Mouse (Mus musculus): Measurements from ENCODE around the gene Gm49354. TPM values are rescaled to one million over a fixed set of nuclear protein-coding genes. Genes with fewer than 3 reads are reported as not detected.
"Not testable (repeated sequence)": the region's sequence is repeated elsewhere in the genome, so short reads cannot be mapped to it uniquely, and the experiment has no call there.

The Gm49354 gene
- polyA plus RNA-seq, 1 experiment from 2014 or later: not detected

GRCm38 (mm10) chr13:59746164-59746563 lies 35.9 kb downstream of the Gm49354 start:
- Histone ChIP-seq H3K27me3 (ENCODE audit: control insufficient read depth, insufficient read depth, low read depth, low read length) (no peaks in the 10 kb centered on the region), H3K4me2 (ENCODE audit: low read depth, low read length) (no peak overlapping the region), H3K9ac (ENCODE audit: low read length) (no peak overlapping the region), H3K4me3 (ENCODE audit: low read length) (no peak overlapping the region), H3K27ac (ENCODE audit: low read length) (no peak overlapping the region), H3K4me1 (replicated peaks; ENCODE audit: control insufficient read depth, insufficient read depth, low read length) (no peaks in the 10 kb centered on the region), H3K36me3 (ENCODE audit: control insufficient read depth, insufficient read depth, low read length) (no peaks in the 10 kb centered on the region), H3K9me3 (ENCODE audit: control insufficient read depth, low read length) (no peaks in the 10 kb centered on the region)
- 0 out of 2 replicates have a peak, but pooled peaks have one; percentile 47 for ATAC-seq (ENCODE audit: low read depth)
- WGBS: 61% methylated on average over 5 of the region's 6 CpGs

GRCm38 (mm10) chr13:59745462-59745861 lies 36.6 kb downstream of the Gm49354 start:
- no peak for ATAC-seq (ENCODE audit: low read depth)
- H3K4me1 ChIP-seq (replicated peaks; ENCODE audit: control insufficient read depth, insufficient read depth, low read length): no peaks in the 10 kb centered on the region
- no peak overlapping the region for H3K27ac ChIP-seq (ENCODE audit: low read length)
- H3K9me3 ChIP-seq (ENCODE audit: control insufficient read depth, low read length): no peaks in the 10 kb centered on the region
- H3K36me3 ChIP-seq (ENCODE audit: control insufficient read depth, insufficient read depth, low read length): no peaks in the 10 kb centered on the region
- no peak overlapping the region for H3K9ac ChIP-seq (ENCODE audit: low read length)
- WGBS: 68% methylated on average over 6 of the region's 6 CpGs
- H3K27me3 ChIP-seq (ENCODE audit: control insufficient read depth, insufficient read depth, low read depth, low read length): no peaks in the 10 kb centered on the region
- H3K4me3 ChIP-seq (ENCODE audit: low read length): no peak overlapping the region
- H3K4me2 ChIP-seq (ENCODE audit: low read depth, low read length): no peak overlapping the region

GRCm38 (mm10) chr13:59741697-59742096 lies 40.3 kb downstream of the Gm49354 start:
- no peak for ATAC-seq (ENCODE audit: low read depth)
- Histone ChIP-seq H3K4me2 (ENCODE audit: low read depth, low read length) (no peak overlapping the region), H3K4me3 (ENCODE audit: low read length) (no peak overlapping the region), H3K27ac (ENCODE audit: low read length) (no peak overlapping the region), H3K9me3 (ENCODE audit: control insufficient read depth, low read length) (no peaks in the 10 kb centered on the region), H3K36me3 (ENCODE audit: control insufficient read depth, insufficient read depth, low read length) (no peaks in the 10 kb centered on the region), H3K9ac (ENCODE audit: low read length) (no peak overlapping the region), H3K4me1 (replicated peaks; ENCODE audit: control insufficient read depth, insufficient read depth, low read length) (no peaks in the 10 kb centered on the region), H3K27me3 (ENCODE audit: control insufficient read depth, insufficient read depth, low read depth, low read length) (no peaks in the 10 kb centered on the region)
- 66% methylated on average over 10 of the region's 10 CpGs for WGBS

GRCm38 (mm10) chr13:59741096-59741495 lies 40.9 kb downstream of the Gm49354 start:
- no peaks in the 10 kb centered on the region for H3K36me3 ChIP-seq (ENCODE audit: control insufficient read depth, insufficient read depth, low read length)
- H3K9me3 ChIP-seq (ENCODE audit: control insufficient read depth, low read length): no peaks in the 10 kb centered on the region
- H3K4me3 ChIP-seq (ENCODE audit: low read length): no peak overlapping the region
- H3K4me1 ChIP-seq (replicated peaks; ENCODE audit: control insufficient read depth, insufficient read depth, low read length): no peaks in the 10 kb centered on the region
- no peak overlapping the region for H3K27ac ChIP-seq (ENCODE audit: low read length)
- ATAC-seq (ENCODE audit: low read depth): no peak
- H3K9ac ChIP-seq (ENCODE audit: low read length): no peak overlapping the region
- H3K4me2 ChIP-seq (ENCODE audit: low read depth, low read length): no peak overlapping the region
- 69% methylated on average over 11 of the region's 11 CpGs for WGBS
- H3K27me3 ChIP-seq (ENCODE audit: control insufficient read depth, insufficient read depth, low read depth, low read length): no peaks in the 10 kb centered on the region

- no peak for ATAC-seq (ENCODE audit: low read depth)
- 83% methylated on average over 4 of the region's 4 CpGs for WGBS
- no peaks in the 10 kb centered on the region for H3K4me1 ChIP-seq (replicated peaks; ENCODE audit: control insufficient read depth, insufficient read depth, low read length)
- no peak overlapping the region for H3K4me2 ChIP-seq (ENCODE audit: low read depth, low read length)
- no peaks in the 10 kb centered on the region for H3K36me3 ChIP-seq (ENCODE audit: control insufficient read depth, insufficient read depth, low read length)
- H3K27me3 ChIP-seq (ENCODE audit: control insufficient read depth, insufficient read depth, low read depth, low read length): no peaks in the 10 kb centered on the region
- H3K4me3 ChIP-seq (ENCODE audit: low read length): no peak overlapping the region
- no peak overlapping the region for H3K9ac ChIP-seq (ENCODE audit: low read length)
- H3K27ac ChIP-seq (ENCODE audit: low read length): no peak overlapping the region
- H3K9me3 ChIP-seq (ENCODE audit: control insufficient read depth, low read length): no peaks in the 10 kb centered on the region
Measured at GRCm38 (mm10) chr13:59739397-59739796, 42.6 kb downstream of the Gm49354 start.

GRCm38 (mm10) chr13:59738455-59738854 lies 43.6 kb downstream of the Gm49354 start:
- no peak overlapping the region for H3K4me2 ChIP-seq (ENCODE audit: low read depth, low read length)
- no peaks in the 10 kb centered on the region for H3K4me1 ChIP-seq (replicated peaks; ENCODE audit: control insufficient read depth, insufficient read depth, low read length)
- no peak overlapping the region for H3K27ac ChIP-seq (ENCODE audit: low read length)
- no peaks in the 10 kb centered on the region for H3K27me3 ChIP-seq (ENCODE audit: control insufficient read depth, insufficient read depth, low read depth, low read length)
- no peak overlapping the region for H3K4me3 ChIP-seq (ENCODE audit: low read length)
- WGBS: 77% methylated on average over 2 of the region's 2 CpGs
- no peak for ATAC-seq (ENCODE audit: low read depth)
- no peaks in the 10 kb centered on the region for H3K9me3 ChIP-seq (ENCODE audit: control insufficient read depth, low read length)
- H3K36me3 ChIP-seq (ENCODE audit: control insufficient read depth, insufficient read depth, low read length): no peaks in the 10 kb centered on the region
- H3K9ac ChIP-seq (ENCODE audit: low read length): no peak overlapping the region

GRCm38 (mm10) chr13:59735190-59735589 lies 46.9 kb downstream of the Gm49354 start:
- Histone ChIP-seq H3K4me3 (ENCODE audit: low read length) (no peak overlapping the region), H3K9me3 (ENCODE audit: control insufficient read depth, low read length) (no peaks in the 10 kb centered on the region), H3K4me2 (ENCODE audit: low read depth, low read length) (no peak overlapping the region), H3K27ac (ENCODE audit: low read length) (no peak overlapping the region), H3K9ac (ENCODE audit: low read length) (no peak overlapping the region), H3K4me1 (replicated peaks; ENCODE audit: control insufficient read depth, insufficient read depth, low read length) (no peaks in the 10 kb centered on the region), H3K36me3 (ENCODE audit: control insufficient read depth, insufficient read depth, low read length) (no peaks in the 10 kb centered on the region), H3K27me3 (ENCODE audit: control insufficient read depth, insufficient read depth, low read depth, low read length) (no peaks in the 10 kb centered on the region)
- 19% methylated on average over 3 of the region's 3 CpGs for WGBS
- peak; percentile 83 for ATAC-seq (ENCODE audit: low read depth)

GRCm38 (mm10) chr13:59734347-59734746 lies 47.7 kb downstream of the Gm49354 start:
- WGBS: 17% methylated on average over 5 of the region's 6 CpGs
- H3K4me2 ChIP-seq (ENCODE audit: low read depth, low read length); H3K4me3 ChIP-seq (ENCODE audit: low read length); H3K9ac ChIP-seq (ENCODE audit: low read length); H3K36me3 ChIP-seq (ENCODE audit: control insufficient read depth, insufficient read depth, low read length); H3K9me3 ChIP-seq (ENCODE audit: control insufficient read depth, low read length); ATAC-seq (ENCODE audit: low read depth); H3K4me1 ChIP-seq (replicated peaks; ENCODE audit: control insufficient read depth, insufficient read depth, low read length); H3K27ac ChIP-seq (ENCODE audit: low read length); H3K27me3 ChIP-seq (ENCODE audit: control insufficient read depth, insufficient read depth, low read depth, low read length): not testable (repeated sequence)

- Histone ChIP-seq H3K4me2 (ENCODE audit: low read depth, low read length) (no peak overlapping the region), H3K4me3 (ENCODE audit: low read length) (no peak overlapping the region), H3K4me1 (replicated peaks; ENCODE audit: control insufficient read depth, insufficient read depth, low read length) (no peaks in the 10 kb centered on the region), H3K9me3 (ENCODE audit: control insufficient read depth, low read length) (no peaks in the 10 kb centered on the region), H3K27ac (ENCODE audit: low read length) (no peak overlapping the region), H3K27me3 (ENCODE audit: control insufficient read depth, insufficient read depth, low read depth, low read length) (no peaks in the 10 kb centered on the region), H3K36me3 (ENCODE audit: control insufficient read depth, insufficient read depth, low read length) (no peaks in the 10 kb centered on the region), H3K9ac (ENCODE audit: low read length) (no peak overlapping the region)
- WGBS: 86% methylated on average over 4 of the region's 4 CpGs
- no peak for ATAC-seq (ENCODE audit: low read depth)
Measured at GRCm38 (mm10) chr13:59733936-59734335, 48.1 kb downstream of the Gm49354 start.

GRCm38 (mm10) chr13:59731652-59732051 lies 50.4 kb downstream of the Gm49354 start, which contains the start of gene Spata31d1d:
Gene Spata31d1d (minus strand): TSS chr13:59731752.
- Histone ChIP-seq H3K4me1 (replicated peaks; ENCODE audit: control insufficient read depth, insufficient read depth, low read length) (peaks cover 7% of the 10 kb centered on the region), H3K9ac (ENCODE audit: low read length) (no peak within 1 kb of the TSS), H3K36me3 (ENCODE audit: control insufficient read depth, insufficient read depth, low read length) (no peaks in the 10 kb centered on the region), H3K27ac (ENCODE audit: low read length) (no peak within 1 kb of the TSS), H3K9me3 (ENCODE audit: control insufficient read depth, low read length) (no peaks in the 10 kb centered on the region), H3K27me3 (ENCODE audit: control insufficient read depth, insufficient read depth, low read depth, low read length) (no peaks in the 10 kb centered on the region), H3K4me2 (ENCODE audit: low read depth, low read length) (no peak within 1 kb of the TSS), H3K4me3 (ENCODE audit: low read length) (no peak within 1 kb of the TSS)
- WGBS: 34% methylated on average over 7 of the region's 7 CpGs
- ATAC-seq (ENCODE audit: low read depth): no peak

Data from lung, embryonic 16.5 days (tissue).